Mouse (Mus musculus): Measurements from ENCODE around the gene Ccdc78. TPM values are rescaled to one million over a fixed set of nuclear protein-coding genes. Genes with fewer than 3 reads are reported as not detected.

Ccdc78 gene
- not detected for total RNA-seq (2023)

GRCm38 (mm10) chr17:25786280-25786679, at the start of gene Ccdc78:
Ccdc78 (plus strand) TSS chr17:25786580.

GRCm38 (mm10) chr17:25754241-25754640, 32.1 kb upstream of the Ccdc78 start, which contains the start of gene Msln:
Msln (minus strand) TSS chr17:25754378.

GRCm38 (mm10) chr17:25773549-25774120, 12.7 kb upstream of the Ccdc78 start, which contains the start of gene Narfl:
Narfl (plus strand) TSS chr17:25773776.

GRCm38 (mm10) chr17:25785281-25785745, 1.1 kb upstream of the Ccdc78 start, which contains the start of gene Haghl:
Haghl (minus strand) TSS chr17:25785673.

GRCm38 (mm10) chr17:25792615-25793014, 6.2 kb downstream of the Ccdc78 start, which contains the start of gene Fam173a:
Fam173a (minus strand) TSS chr17:25792901.

GRCm38 (mm10) chr17:25795609-25796092, 9.3 kb downstream of the Ccdc78 start, which contains the start of gene AC134908.4:
AC134908.4 (minus strand) TSS chr17:25795659.

GRCm38 (mm10) chr17:25796951-25797369, 10.6 kb downstream of the Ccdc78 start, which contains the start of gene Metrn:
Metrn (minus strand) TSS chr17:25797136.

GRCm38 (mm10) chr17:25808789-25809605, 22.6 kb downstream of the Ccdc78 start, which contains the start of gene Fbxl16:
Fbxl16 (plus strand) TSS chr17:25809085.

GRCm38 (mm10) chr17:25823452-25823851, 37.1 kb downstream of the Ccdc78 start, which contains the start of gene Wdr24:
Wdr24 (plus strand) TSS chr17:25823627.

GRCm38 (mm10) chr17:25828712-25829557, 42.6 kb downstream of the Ccdc78 start, which contains the start of gene Jmjd8:
Jmjd8 (plus strand) TSS chr17:25828867.

GRCm38 (mm10) chr17:25833291-25833663, 46.9 kb downstream of the Ccdc78 start, which contains the start of gene Stub1:
Stub1 (minus strand) TSS chr17:25833404.

GRCm38 (mm10) chr17:25837076-25837410, 50.7 kb downstream of the Ccdc78 start, which contains the start of gene Rhbdl1:
Rhbdl1 (minus strand) TSS chr17:25837295.

Other genes with a start within 250 kb of the Ccdc78 start
- gene Sox8, start 215.9 kb upstream of the Ccdc78 start, total RNA-seq (2023): not detected
- gene Lmf1, start 207.5 kb upstream of the Ccdc78 start, total RNA-seq (2023): 10 to 100 TPM; 13.6 to 14.3 TPM
- not detected for gene Gng13, start 69.4 kb upstream of the Ccdc78 start, total RNA-seq (2023)
- 10 to 100 TPM; 20.2 to 26.7 TPM for gene Chtf18, start 59.2 kb upstream of the Ccdc78 start, total RNA-seq (2023)
- 1 to 10 TPM; 6.4 TPM for gene Rpusd1, start 58.9 kb upstream of the Ccdc78 start, total RNA-seq (2023)
- not detected for gene Mslnl, start 50.5 kb upstream of the Ccdc78 start, total RNA-seq (2023)
- gene Msln, start 32.2 kb upstream of the Ccdc78 start, total RNA-seq (2023): not detected
- gene Narfl, start 12.8 kb upstream of the Ccdc78 start, total RNA-seq (2023): 10 to 100 TPM; 20.6 to 26.5 TPM
- 10 to 100 TPM; 10.6 to 16.5 TPM for gene Haghl, start 907 bp upstream of the Ccdc78 start, total RNA-seq (2023)
- 10 to 100 TPM; 33.6 to 34.8 TPM for gene Fam173a, start 6.3 kb downstream of the Ccdc78 start, total RNA-seq (2023)
- gene AC134908.4, start 9.1 kb downstream of the Ccdc78 start, total RNA-seq (2023): under 1 TPM in 1 of 2 experiments, not detected in 1; 0.66 TPM
- gene Metrn, start 10.6 kb downstream of the Ccdc78 start, total RNA-seq (2023): 10 to 100 TPM; 16.1 to 17.2 TPM
- gene Fbxl16, start 22.5 kb downstream of the Ccdc78 start, total RNA-seq (2023): not detected
- gene Wdr24, start 37.0 kb downstream of the Ccdc78 start, total RNA-seq (2023): 10 to 100 TPM; 13.2 to 15.2 TPM
- gene Jmjd8, start 42.3 kb downstream of the Ccdc78 start, total RNA-seq (2023): 10 to 100 TPM; 12.4 to 16.8 TPM
- gene Stub1, start 46.8 kb downstream of the Ccdc78 start, total RNA-seq (2023): 10 to 100 TPM; 45.6 to 55.2 TPM
- 1 to 10 TPM; 2.3 to 2.5 TPM for gene Rhbdl1, start 50.7 kb downstream of the Ccdc78 start, total RNA-seq (2023)
- gene Gm20683, start 55.2 kb downstream of the Ccdc78 start, total RNA-seq (2023): 1 to 10 TPM; 2.7 to 4.2 TPM
- gene Rhot2, start 58.3 kb downstream of the Ccdc78 start, total RNA-seq (2023): 10 to 100 TPM; 37.5 to 40.0 TPM
- gene Wdr90, start 74.9 kb downstream of the Ccdc78 start, total RNA-seq (2023): 10 to 100 TPM; 28.2 to 31.0 TPM
- 1 to 10 TPM; 3.8 to 4.2 TPM for gene Mcrip2, start 82.2 kb downstream of the Ccdc78 start, total RNA-seq (2023)
- gene Mettl26, start 88.5 kb downstream of the Ccdc78 start, total RNA-seq (2023): 10 to 100 TPM; 10.2 to 10.3 TPM
- 1 to 10 TPM; 2.5 to 3.8 TPM for gene Wfikkn1, start 94.3 kb downstream of the Ccdc78 start, total RNA-seq (2023)
- 10 to 100 TPM; 16.6 to 19.2 TPM for gene Rab40c, start 133.1 kb downstream of the Ccdc78 start, total RNA-seq (2023)
- gene Pigq, start 158.4 kb downstream of the Ccdc78 start, total RNA-seq (2023): 100 to 1,000 TPM in 1 of 2 experiments, 10 to 100 TPM in 1; 70.2 to 101 TPM
- gene Nhlrc4, start 158.4 kb downstream of the Ccdc78 start, total RNA-seq (2023): under 1 TPM; 0.20 to 0.93 TPM
- gene A930017K11Rik, start 166.0 kb downstream of the Ccdc78 start, total RNA-seq (2023): not detected
- 10 to 100 TPM; 17.0 to 22.0 TPM for gene Capn15, start 199.2 kb downstream of the Ccdc78 start, total RNA-seq (2023)